Mouse (Mus musculus): ENCODE results near the gene Pgm2.

- TF ChIP-seq CTCF (IDR thresholded peaks at IDR 0.05; ENCODE audit: extremely low read depth, insufficient read depth, low read length) (no peak), POLR2A (IDR thresholded peaks at IDR 0.05; ENCODE audit: extremely low read depth, insufficient read depth, low read length) (no peak)
These were observed 33.0 kb downstream of the Pgm2 start for GRCm38 (mm10) chr5:64125783-64126182.

Measured in cortical plate, adult 2 months (tissue).